Mouse (Mus musculus) heart, embryonic 10.5 days (tissue): Measurements from ENCODE around the gene Tpd52l2. TPM values are rescaled to one million over a fixed set of nuclear protein-coding genes. Genes with fewer than 3 reads are reported as not detected.

Source experiments
- DNase-seq: peaks from one replicate; pipeline ENCODE4 v3.0.0-alpha.2; 2017; ENCODE audit warnings: low spot score
- H3K27ac ChIP-seq: fragments of 300-500 bp; sonication (generic); 2 replicates; pipeline ENCODE4 v1.5.1; 2016; ENCODE audit warnings: mild to moderate bottlenecking
- H3K27me3 ChIP-seq: fragments of 300-500 bp; sonication (generic); 2 replicates; pipeline ENCODE4 v1.6.1; 2016; ENCODE audit warnings: mild to moderate bottlenecking; ENCODE audit not compliant: poor library complexity, insufficient read depth, severe bottlenecking
- H3K36me3 ChIP-seq: fragments of 300-500 bp; sonication (generic); 2 replicates; pipeline ENCODE4 v1.6.1; 2016; ENCODE audit warnings: mild to moderate bottlenecking, moderate library complexity
- H3K4me1 ChIP-seq: fragments of 300-500 bp; sonication (generic); 2 replicates; pipeline ENCODE4 v1.6.1; 2016; ENCODE audit warnings: mild to moderate bottlenecking
- H3K4me3 ChIP-seq: fragments of 300-500 bp; sonication (generic); 2 replicates; pipeline ENCODE4 v1.5.1; 2016; ENCODE audit warnings: mild to moderate bottlenecking, moderate library complexity
- H3K9me3 ChIP-seq: fragments of 300-500 bp; sonication (generic); 2 replicates; pipeline ENCODE4 v1.6.1; 2016; ENCODE audit warnings: mild to moderate bottlenecking, moderate library complexity
- WGBS: fragments of 180-500 bp; shearing (Covaris S2); methylation state at CpG from one replicate; pipeline ENCODE4 v1.1.7; 2016; 5-methylcytosine and 5-hydroxymethylcytosine counted together
- polyA plus RNA-seq: library from polyadenylated mRNA; unstranded; fragments of >200 nt; fragmentation: Nextera tagmentation; extraction: Ambion mirVana; gene quantifications from 2 replicates; pipeline ENCODE4 v1.2.1, GENCODE M21; 2016

The Tpd52l2 gene
- polyA plus RNA-seq, 1 experiment from 2014 or later = 162 TPM

- H3K27me3 ChIP-seq = no peaks in the 10 kb centered on the region
- no peak for DNase-seq
- H3K4me3 ChIP-seq = no peak overlapping the region
- no peak overlapping the region; the same call in 1 of the 2 replicates for H3K27ac ChIP-seq
- no peaks in the 10 kb centered on the region for H3K36me3 ChIP-seq
- H3K9me3 ChIP-seq = no peaks in the 10 kb centered on the region
- peaks cover 30% of the 10 kb centered on the region for H3K4me1 ChIP-seq
- WGBS = 50% methylated on average over 3 of the region's 3 CpGs
Measured at GRCm38 (mm10) chr2:181465423-181465822, 31.5 kb upstream of the Tpd52l2 start.

- Histone ChIP-seq H3K36me3 (no peaks in the 10 kb centered on the region), H3K27ac (peak overlapping the region; percentile 83), H3K27me3 (no peaks in the 10 kb centered on the region), H3K4me1 (peaks cover 30% of the 10 kb centered on the region), H3K9me3 (no peaks in the 10 kb centered on the region), H3K4me3 (no peak overlapping the region)
- 54% methylated on average over 2 of the region's 2 CpGs for WGBS
- DNase-seq = no peak
Measured at GRCm38 (mm10) chr2:181470285-181470684, 26.7 kb upstream of the Tpd52l2 start.

GRCm38 (mm10) chr2:181471246-181471645 is 25.7 kb upstream of the Tpd52l2 start:
- H3K36me3 ChIP-seq = no peaks in the 10 kb centered on the region
- peak overlapping the region; percentile 83 for H3K27ac ChIP-seq
- H3K4me3 ChIP-seq = peak overlapping the region; percentile 24; the same call in 1 of the 2 replicates
- H3K4me1 ChIP-seq = peaks cover 30% of the 10 kb centered on the region
- no peaks in the 10 kb centered on the region for H3K9me3 ChIP-seq
- no peak for DNase-seq
- no peaks in the 10 kb centered on the region for H3K27me3 ChIP-seq
- 31% methylated on average over 5 of the region's 5 CpGs for WGBS

- H3K9me3 ChIP-seq = no peaks in the 10 kb centered on the region
- H3K27me3 ChIP-seq = no peaks in the 10 kb centered on the region
- DNase-seq = no peak
- WGBS = 47% methylated on average over 1 of the region's 1 CpGs
- no peak overlapping the region; the same call in 1 of the 2 replicates for H3K4me3 ChIP-seq
- H3K27ac ChIP-seq = peak overlapping the region; percentile 83
- peaks cover 30% of the 10 kb centered on the region for H3K4me1 ChIP-seq
- no peaks in the 10 kb centered on the region for H3K36me3 ChIP-seq
Measured at GRCm38 (mm10) chr2:181472256-181472827, 24.6 kb upstream of the Tpd52l2 start.

GRCm38 (mm10) chr2:181483120-181483519 is 13.8 kb upstream of the Tpd52l2 start:
- Histone ChIP-seq H3K4me1 (peaks cover 36% of the 10 kb centered on the region), H3K27me3 (no peaks in the 10 kb centered on the region), H3K27ac (peak overlapping the region; percentile 84), H3K36me3 (no peaks in the 10 kb centered on the region), H3K4me3 (no peak overlapping the region), H3K9me3 (no peaks in the 10 kb centered on the region)
- DNase-seq = no peak
- 50% methylated on average over 2 of the region's 2 CpGs for WGBS

GRCm38 (mm10) chr2:181483562-181484318 is 13.2 kb upstream of the Tpd52l2 start:
- Histone ChIP-seq H3K9me3 (no peaks in the 10 kb centered on the region), H3K36me3 (no peaks in the 10 kb centered on the region), H3K4me1 (peaks cover 39% of the 10 kb centered on the region), H3K4me3 (peak overlapping the region; percentile 31; the same call in 1 of the 2 replicates), H3K27me3 (no peaks in the 10 kb centered on the region), H3K27ac (peak overlapping the region; percentile 84)
- WGBS = 31% methylated on average over 7 of the region's 7 CpGs
- no peak for DNase-seq

GRCm38 (mm10) chr2:181484456-181485233 is 12.3 kb upstream of the Tpd52l2 start:
- Histone ChIP-seq H3K9me3 (no peaks in the 10 kb centered on the region), H3K27ac (peak overlapping the region; percentile 37; the same call in 1 of the 2 replicates), H3K4me3 (no peak overlapping the region), H3K4me1 (peaks cover 39% of the 10 kb centered on the region), H3K27me3 (no peaks in the 10 kb centered on the region), H3K36me3 (no peaks in the 10 kb centered on the region)
- no peak for DNase-seq
- WGBS = 73% methylated on average over 6 of the region's 6 CpGs

- Histone ChIP-seq H3K27me3 (no peaks in the 10 kb centered on the region), H3K36me3 (no peaks in the 10 kb centered on the region), H3K27ac (no peak overlapping the region), H3K4me1 (peaks cover 39% of the 10 kb centered on the region), H3K9me3 (no peaks in the 10 kb centered on the region), H3K4me3 (no peak overlapping the region)
- 30% methylated on average over 1 of the region's 1 CpGs for WGBS
- no peak for DNase-seq
Measured at GRCm38 (mm10) chr2:181485741-181486140, 11.2 kb upstream of the Tpd52l2 start.

- no peak for DNase-seq
- H3K27me3 ChIP-seq = no peaks in the 10 kb centered on the region
- peak overlapping the region; percentile 8; the same call in 1 of the 2 replicates for H3K4me3 ChIP-seq
- WGBS = 23% methylated on average over 5 of the region's 5 CpGs
- H3K27ac ChIP-seq = peak overlapping the region; percentile 77
- no peaks in the 10 kb centered on the region for H3K36me3 ChIP-seq
- no peaks in the 10 kb centered on the region for H3K9me3 ChIP-seq
- H3K4me1 ChIP-seq = peaks cover 39% of the 10 kb centered on the region
Measured at GRCm38 (mm10) chr2:181487338-181488277, 9.3 kb upstream of the Tpd52l2 start.

- WGBS = 29% methylated on average over 7 of the region's 7 CpGs
- Histone ChIP-seq H3K36me3 (no peaks in the 10 kb centered on the region), H3K4me3 (no peak overlapping the region), H3K27me3 (no peaks in the 10 kb centered on the region), H3K4me1 (peaks cover 26% of the 10 kb centered on the region), H3K27ac (no peak overlapping the region), H3K9me3 (no peaks in the 10 kb centered on the region)
- DNase-seq = no peak
Measured at GRCm38 (mm10) chr2:181491432-181492205, 5.3 kb upstream of the Tpd52l2 start.

GRCm38 (mm10) chr2:181492206-181492605 is 4.7 kb upstream of the Tpd52l2 start:
- Histone ChIP-seq H3K27ac (no peak overlapping the region), H3K27me3 (no peaks in the 10 kb centered on the region), H3K4me3 (no peak overlapping the region), H3K4me1 (peaks cover 21% of the 10 kb centered on the region), H3K36me3 (no peaks in the 10 kb centered on the region), H3K9me3 (no peaks in the 10 kb centered on the region)
- 45% methylated on average over 3 of the region's 3 CpGs for WGBS
- no peak for DNase-seq
